Mouse (Mus musculus) urinary bladder, postnatal 36 days (tissue): Measurements from ENCODE around the gene Cds2.
"Not testable (repeated sequence)": the region's sequence is repeated elsewhere in the genome, so short reads cannot be mapped to it uniquely, and the experiment has no call there.

Experiments used
- DNase-seq, 2 experiments: peaks; one replicate each; pipeline ENCODE4 v3.0.0; 2022; ENCODE audit warnings: low spot score in 2 of 2, mixed read lengths in 1 of 2

Cds2 gene

DNA sequence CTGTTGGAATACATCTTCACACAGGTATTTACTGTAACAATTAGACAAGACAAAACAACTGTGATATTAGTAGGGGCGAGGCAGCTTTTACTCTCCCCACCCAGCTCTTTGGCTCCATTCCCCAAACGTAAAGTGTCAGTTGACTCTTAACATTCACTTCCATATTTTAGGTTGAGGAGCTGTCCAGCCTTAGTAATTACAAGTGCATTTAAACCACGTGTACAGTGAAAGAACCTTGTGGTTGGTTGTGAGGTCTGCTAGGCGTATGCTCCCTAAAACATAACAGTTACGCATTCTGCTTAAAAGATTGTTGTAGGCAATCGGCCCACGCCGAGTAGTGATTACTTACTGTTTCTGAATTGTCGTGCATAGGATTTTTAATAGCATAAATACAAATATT lies 2.2 kb downstream of the Cds2 start:
- no peak for DNase-seq

GRCm38 (mm10) chr2:132266086-132266485 lies 3.1 kb downstream of the Cds2 start:
- DNase-seq = no peak

- DNase-seq = no peak
These were observed 6.3 kb downstream of the Cds2 start for GRCm38 (mm10) chr2:132269217-132269616.

DNA sequence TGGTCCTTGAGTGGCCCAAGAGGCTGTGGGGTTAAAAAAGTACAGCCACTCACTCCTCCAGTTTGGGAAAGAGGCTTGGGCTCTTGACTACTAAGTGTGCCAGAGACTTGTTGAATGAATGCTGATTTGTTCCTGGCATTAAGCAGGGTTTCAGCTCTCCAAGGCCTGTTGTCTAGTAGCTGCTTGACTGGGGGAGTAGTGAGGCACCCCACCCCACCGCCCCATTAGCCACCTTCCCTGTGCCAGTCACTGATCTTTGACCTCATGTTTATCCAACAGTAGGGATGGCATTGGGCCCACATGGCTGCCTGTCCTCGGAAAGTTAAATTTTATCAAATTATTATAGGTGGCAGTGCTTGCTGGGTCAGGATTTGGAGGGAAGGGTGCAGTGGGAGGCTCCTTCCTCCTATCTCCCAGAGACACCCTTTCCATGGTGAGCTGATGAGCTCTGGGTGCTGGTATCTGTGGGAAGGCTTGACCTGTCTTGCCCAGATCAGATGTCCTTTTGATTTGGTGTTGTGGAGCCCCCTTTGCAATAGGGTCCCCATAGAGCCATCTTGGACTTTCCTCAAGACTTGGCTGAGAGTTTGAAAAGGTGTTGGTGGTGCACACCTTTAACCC lies 7.5 kb downstream of the Cds2 start:
- no peak for DNase-seq

DNA sequence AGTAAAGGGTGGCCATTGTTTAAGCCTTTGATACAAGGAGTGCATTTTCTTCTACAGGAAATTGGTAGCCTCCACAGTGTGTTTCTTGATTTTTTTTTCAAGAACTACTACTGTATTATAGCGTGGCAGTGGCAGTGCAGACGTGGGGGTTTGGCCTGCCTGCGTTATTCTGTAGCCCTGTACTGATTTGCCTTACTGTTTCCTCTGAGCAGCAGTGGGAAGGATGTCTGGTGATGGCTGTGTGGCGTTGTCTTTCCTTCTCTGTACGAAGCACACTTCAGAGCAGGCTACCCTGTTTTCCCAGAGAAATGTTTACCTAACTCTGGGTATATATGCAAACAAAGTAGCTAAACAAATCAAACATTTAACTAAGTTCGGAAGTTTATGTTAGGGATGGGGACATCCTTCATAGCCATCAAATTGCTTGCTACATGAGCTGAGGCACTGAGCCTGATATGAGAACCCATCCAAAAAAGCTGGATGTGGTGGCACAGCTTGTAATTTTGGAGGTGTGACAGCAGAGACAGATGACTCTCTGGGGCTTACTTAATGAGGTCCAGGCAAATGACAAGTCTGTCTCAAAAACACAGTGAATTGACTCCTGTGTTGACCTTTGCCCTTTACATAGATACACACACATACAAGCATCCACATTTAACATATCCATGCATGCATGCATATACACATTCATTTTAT lies 9.9 kb downstream of the Cds2 start:
- DNase-seq = no peak

DNA sequence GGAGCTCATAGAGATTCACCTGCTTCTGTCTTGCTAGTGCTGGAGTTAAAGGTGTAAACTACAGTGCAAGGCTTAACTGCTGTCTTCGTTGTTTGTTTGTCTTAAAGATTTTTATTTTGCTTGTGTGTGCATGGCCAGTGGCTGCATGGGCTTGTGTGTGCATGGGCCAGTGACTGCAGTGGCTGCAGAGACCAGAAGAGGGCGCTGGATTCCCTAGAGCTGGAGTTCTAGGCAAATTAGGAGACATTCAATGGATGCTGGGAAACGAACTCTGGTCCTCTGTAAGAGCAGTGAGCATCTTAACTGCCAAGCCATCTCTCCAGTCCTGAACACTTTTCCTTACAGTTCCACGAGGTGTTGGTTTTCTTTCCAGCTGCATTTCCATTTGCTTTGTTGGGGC lies 12.6 kb downstream of the Cds2 start:
- no peak for DNase-seq

DNA sequence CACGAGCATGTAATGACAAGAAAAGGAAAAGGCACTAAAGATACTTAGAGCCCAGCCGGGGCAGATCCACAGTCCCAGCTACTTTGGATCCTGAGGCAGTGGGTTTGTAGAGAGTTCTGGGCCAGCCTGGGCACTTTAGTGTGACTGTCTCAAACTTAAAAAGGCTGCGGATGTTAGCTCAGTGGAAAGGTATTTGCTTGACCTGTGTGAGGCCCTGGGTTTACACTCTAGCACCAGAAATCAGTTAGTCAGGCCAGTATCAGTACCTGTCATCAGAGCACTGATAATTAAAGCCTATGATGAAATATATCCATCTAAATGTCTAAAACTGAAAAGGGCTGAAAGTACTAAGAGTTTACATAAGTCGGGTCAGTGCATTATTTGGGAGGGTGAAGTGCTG lies 13.3 kb downstream of the Cds2 start:
- no peak for DNase-seq

GRCm38 (mm10) chr2:132278273-132278853 lies 15.4 kb downstream of the Cds2 start:
- no peak for DNase-seq

DNA sequence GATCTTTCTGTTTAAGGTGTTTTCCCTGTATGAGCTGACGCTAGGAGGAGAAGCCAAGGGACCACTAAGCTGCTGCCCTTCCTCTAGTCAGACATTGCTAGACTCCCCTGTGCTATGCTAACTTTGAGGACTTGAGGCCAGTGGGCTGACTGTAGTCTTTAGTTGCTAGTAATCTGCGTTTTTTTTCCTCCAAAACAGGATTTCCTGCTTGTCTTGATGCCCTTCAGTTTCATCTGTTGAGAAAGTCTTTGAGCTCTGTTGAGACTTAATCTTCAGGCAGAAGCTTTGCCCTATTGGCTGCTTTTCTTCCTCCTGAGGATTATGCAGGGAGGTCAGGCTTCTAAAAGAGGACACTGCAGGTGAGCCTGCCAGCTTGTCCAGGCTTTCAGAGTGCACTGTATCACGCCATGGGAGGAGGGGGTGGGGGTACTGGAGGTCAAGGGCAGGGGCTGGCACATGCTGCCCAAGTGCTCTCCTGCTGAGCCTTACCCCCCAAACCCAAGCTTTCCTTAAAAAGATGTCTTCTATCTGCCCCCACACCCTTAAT lies 16.5 kb downstream of the Cds2 start:
- no peak for DNase-seq

DNA sequence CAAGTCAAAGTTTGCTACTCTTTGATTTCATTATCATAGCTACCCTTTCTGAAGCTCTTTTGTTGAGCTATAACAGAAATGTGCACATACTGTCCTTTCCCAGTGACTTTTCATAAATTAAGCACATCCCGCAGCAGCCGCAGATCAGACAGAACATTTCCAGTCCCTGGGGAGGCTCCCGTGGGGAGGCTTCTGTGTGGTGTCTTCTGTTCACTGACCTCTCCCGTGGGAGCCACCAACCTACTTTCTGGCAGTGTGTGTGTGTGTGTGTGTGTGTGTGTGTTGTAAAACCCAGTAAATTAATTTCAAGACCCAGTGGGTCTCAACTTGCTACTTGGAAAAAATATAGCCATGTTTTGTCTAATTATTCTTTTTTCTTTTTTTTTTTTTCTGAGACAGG lies 17.0 kb downstream of the Cds2 start:
- DNase-seq = no peak

GRCm38 (mm10) chr2:132280518-132281120 lies 17.7 kb downstream of the Cds2 start:
- DNase-seq = no peak

DNA sequence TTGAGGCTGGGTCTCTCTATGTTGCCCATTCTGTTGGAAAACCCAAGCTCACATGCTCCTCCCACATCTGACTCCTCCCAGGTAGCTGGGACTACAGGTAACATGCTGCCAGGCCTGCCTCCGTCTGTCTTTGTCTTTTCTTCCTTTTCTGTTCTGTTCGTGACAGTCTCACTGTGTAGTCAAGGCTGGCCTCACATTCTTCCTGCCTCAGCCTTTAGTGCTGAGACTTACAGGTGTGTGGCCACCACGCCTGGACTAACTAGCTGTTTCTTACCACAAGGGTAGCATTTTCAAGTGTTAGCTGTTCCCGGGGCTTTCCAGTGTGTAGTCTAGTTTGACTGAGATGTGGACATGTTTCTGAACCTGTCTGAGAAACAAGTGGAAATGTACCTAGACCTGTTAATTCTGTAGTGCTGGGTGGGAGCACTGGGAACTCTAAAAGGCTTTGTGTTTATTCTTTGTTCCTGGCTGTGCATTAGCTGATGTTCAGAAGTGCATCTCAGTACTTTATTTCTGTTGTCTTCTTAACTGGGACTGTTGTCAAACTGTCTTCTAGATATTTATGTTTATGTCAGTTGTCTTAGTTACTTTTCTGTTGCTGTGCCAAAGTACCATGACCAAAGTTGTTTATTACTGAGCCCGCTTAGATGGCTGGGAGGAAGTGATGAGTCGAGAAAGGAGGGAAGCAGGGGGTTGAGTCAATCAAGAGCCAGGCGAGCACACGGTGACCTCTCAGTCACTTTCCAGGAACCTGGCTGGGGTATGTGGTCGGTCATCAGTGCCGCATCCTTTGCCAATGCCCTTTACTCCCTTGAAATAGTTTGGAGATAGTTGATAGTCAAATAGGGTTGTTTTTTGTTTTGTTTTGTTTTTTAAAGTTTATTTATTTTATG lies 18.9 kb downstream of the Cds2 start:
- DNase-seq = no peak

DNA sequence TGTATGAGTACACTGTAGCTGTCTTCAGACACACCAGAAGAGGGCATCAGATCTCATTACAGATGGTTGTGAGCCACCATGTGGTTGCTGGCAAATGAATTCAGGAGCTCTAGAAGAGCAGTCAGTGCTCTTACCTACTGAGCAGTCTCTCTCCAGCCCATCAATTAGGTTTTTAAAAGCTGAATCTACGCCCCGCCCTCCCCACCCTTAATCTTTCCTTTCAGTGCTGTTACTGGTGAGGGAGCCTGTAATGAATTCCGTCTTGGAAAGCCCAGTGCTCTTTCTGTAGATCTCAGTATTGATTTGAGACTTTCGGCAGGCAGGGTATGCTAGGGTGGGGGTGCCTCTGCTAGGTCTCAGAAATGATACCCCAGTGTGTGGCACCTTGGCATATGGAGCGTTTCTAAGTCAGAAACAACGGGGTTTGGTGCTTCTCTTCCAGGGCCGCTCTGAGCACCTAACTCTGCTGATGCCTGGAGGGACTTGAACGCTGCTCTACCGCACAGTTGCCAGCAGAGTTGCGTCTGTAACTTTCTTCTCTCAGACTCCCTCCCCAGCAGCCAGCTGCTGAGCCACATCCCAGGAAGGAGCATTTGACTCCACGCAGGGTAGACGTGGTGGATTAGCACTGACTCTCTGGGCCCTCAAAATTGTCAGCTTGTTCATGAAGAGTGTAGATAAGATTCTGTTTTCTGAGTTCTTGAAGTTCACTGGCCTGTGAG lies 19.7 kb downstream of the Cds2 start:
- no peak for DNase-seq

- no peak for DNase-seq
These were observed 20.5 kb downstream of the Cds2 start for GRCm38 (mm10) chr2:132283236-132284070.

DNA sequence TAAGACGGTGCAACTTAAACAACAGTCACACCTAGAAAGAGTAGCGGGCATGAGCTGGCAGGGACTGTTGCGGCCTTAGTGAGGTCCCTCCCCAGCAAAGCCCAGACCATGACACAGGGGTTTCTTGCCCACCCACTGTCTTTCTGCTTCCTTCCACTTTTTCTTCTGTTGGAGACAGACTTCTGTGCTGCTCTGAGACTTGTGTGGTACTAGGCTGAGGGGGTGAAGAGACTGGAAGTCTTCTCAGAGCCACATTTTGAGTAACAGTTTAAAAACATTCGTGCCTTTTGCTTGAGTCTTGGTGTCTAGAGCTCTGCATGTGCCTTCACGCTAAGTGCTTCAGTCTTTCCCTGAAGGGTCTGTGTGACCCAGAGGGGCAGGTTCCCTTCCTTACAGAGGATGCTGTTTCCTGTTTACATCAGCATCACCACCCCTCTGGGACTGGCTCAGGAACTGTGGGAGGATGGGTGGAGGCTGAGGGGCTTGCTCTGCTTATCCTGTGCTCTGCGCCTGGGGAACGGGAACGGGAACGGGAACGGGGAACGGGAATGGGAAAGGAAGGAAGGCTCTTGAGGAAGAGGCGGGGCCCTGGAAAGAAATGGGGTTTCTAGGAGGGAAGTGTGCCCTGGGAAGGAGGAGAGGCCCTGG lies 21.7 kb downstream of the Cds2 start:
- DNase-seq = peak in 1 of 2 experiments; percentile 33

GRCm38 (mm10) chr2:132285722-132286121 lies 22.8 kb downstream of the Cds2 start:
- DNase-seq = not testable (repeated sequence)

DNA sequence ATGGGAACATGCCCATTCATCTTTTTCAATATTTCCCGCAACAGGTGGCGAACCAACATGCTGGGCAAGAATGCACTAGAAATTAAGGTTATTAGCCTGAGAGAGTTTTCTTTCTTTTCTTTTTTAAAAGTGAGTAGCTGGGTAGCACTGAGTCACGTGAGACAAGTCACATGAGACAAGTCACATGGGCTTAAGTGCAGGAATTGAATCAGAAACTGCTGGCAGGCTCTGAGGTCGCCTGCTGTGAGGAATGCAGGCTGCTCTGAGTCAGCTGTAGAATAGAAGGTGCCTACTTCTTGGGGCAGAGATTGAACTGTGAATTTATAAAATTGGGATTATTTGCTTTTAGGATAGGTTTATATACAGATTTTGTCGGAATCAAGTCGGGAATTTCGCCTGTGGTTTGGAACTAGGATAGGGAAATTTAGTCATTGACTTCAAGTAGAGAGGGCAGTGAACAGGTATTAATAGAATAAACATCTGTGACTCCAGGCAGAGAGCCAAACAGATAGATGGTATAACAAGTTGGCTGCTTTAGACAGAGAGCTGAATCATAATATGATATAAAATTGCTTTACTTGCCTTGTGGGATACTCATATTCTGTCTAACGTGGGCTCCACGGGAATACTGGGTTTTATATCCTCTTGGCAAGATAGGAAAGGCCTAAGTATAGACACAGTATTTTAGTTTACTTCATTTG lies 23.6 kb downstream of the Cds2 start:
- DNase-seq = no peak

GRCm38 (mm10) chr2:132289213-132289612 lies 26.3 kb downstream of the Cds2 start:
- not testable (repeated sequence) for DNase-seq

DNA sequence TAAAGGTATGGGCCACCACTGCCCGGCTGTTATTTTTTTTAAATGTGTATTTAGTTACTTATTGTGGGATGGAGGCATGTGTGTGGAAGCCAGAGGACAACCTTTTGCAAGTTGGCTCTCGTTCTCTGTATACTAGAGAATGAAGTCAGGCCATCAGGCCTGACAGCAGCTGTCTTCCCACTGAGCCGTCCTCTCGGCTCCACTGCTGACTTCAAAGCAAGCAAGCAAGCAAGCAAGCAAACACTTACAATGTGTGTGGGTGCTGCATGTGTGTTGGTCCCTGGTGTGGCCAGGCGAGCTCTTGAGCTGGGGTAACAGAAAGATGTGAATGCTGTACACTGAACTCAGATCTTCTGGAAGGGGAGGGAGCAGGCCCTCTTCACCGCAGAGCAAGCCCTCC lies 27.9 kb downstream of the Cds2 start:
- DNase-seq = no peak
